Mouse (Mus musculus): ENCODE data around the gene Vmn2r27. TPM values are rescaled to one million over a fixed set of nuclear protein-coding genes. Genes with fewer than 3 reads are reported as not detected.
A peak's percentile ranks its signal among the peaks of the same experiment; 100 is the strongest.

Gene Vmn2r27
- total RNA-seq (2021), result not detected

- intact Hi-C loops (cut with DNase I), result no loop called here
Observed at GRCm38 (mm10) chr6:124231756-124232155, at the start of gene Vmn2r27. Gene Vmn2r27 (minus strand): TSS chr6:124231856.

GRCm38 (mm10) chr6:124278291-124278690 lies 46.6 kb upstream of the Vmn2r27 start:
- intact Hi-C loops (cut with DNase I), result no loop called here
- no peak for DNase-seq (ENCODE audit: low spot score in 2 of 2)

More at GRCm38 (mm10) chr6:124231756-124232155, at the start of gene Vmn2r27:
- DNase-seq (ENCODE audit: low spot score in 2 of 2), result no peak

- DNase-seq (ENCODE audit: low spot score in 2 of 2), result no peak
- intact Hi-C loops (cut with DNase I), result no loop called here
Observed at GRCm38 (mm10) chr6:124277641-124278040, 46.0 kb upstream of the Vmn2r27 start.

GRCm38 (mm10) chr6:124273231-124273880 lies 41.7 kb upstream of the Vmn2r27 start:
- peak in 1 of 2 experiments; percentile 7 for DNase-seq (ENCODE audit: low spot score in 2 of 2)
- intact Hi-C loops (cut with DNase I), result no loop called here

GRCm38 (mm10) chr6:124262696-124263095 lies 31.0 kb upstream of the Vmn2r27 start:
- DNase-seq (ENCODE audit: low spot score in 2 of 2), result peak; percentile 79 to 80
- intact Hi-C loops (cut with DNase I), result loop anchor here (1.0 to 10.0 kb wide), 6 partner anchors 100 to 1598 kb away; no protein-coding TSS in a partner anchor

- intact Hi-C loops (cut with DNase I), result loop anchor here (2.0 to 10.0 kb wide), 6 partner anchors 102 to 1596 kb away; no protein-coding TSS in a partner anchor
Observed at GRCm38 (mm10) chr6:124260198-124260931, 28.7 kb upstream of the Vmn2r27 start.

GRCm38 (mm10) chr6:124255721-124256470 lies 24.2 kb upstream of the Vmn2r27 start:
- DNase-seq (ENCODE audit: low spot score in 2 of 2), result no peak
- intact Hi-C loops (cut with DNase I), result no loop called here

More at GRCm38 (mm10) chr6:124260198-124260931, 28.7 kb upstream of the Vmn2r27 start:
- DNase-seq (ENCODE audit: low spot score in 2 of 2), result peak; percentile 67 to 72

GRCm38 (mm10) chr6:124202116-124202515 lies 29.5 kb downstream of the Vmn2r27 start:
- intact Hi-C loops (cut with DNase I), result no loop called here
- DNase-seq (ENCODE audit: low spot score in 2 of 2), result no peak

GRCm38 (mm10) chr6:124168499-124169257 lies 63.0 kb downstream of the Vmn2r27 start:
- intact Hi-C loops (cut with DNase I), result no loop called here
- no peak for DNase-seq (ENCODE audit: low spot score in 2 of 2)

GRCm38 (mm10) chr6:124166596-124166995 lies 65.1 kb downstream of the Vmn2r27 start:
- no peak for DNase-seq (ENCODE audit: low spot score in 2 of 2)
- intact Hi-C loops (cut with DNase I), result no loop called here

- DNase-seq (ENCODE audit: low spot score in 2 of 2), result no peak
- intact Hi-C loops (cut with DNase I), result no loop called here
Observed at GRCm38 (mm10) chr6:124149808-124150207, 81.8 kb downstream of the Vmn2r27 start.

Other genes with a start within 250 kb of the Vmn2r27 start
- gene Vmn2r26, start 207.3 kb downstream of the Vmn2r27 start, total RNA-seq (2021), result not detected
- 1 to 10 TPM; 2.9 to 3.2 TPM for gene Cd163, start 72.8 kb upstream of the Vmn2r27 start, total RNA-seq (2021)
- gene Pex5, start 183.2 kb upstream of the Vmn2r27 start, total RNA-seq (2021), result 10 to 100 TPM; 64.8 to 73.3 TPM
- gene Clstn3, start 232.9 kb upstream of the Vmn2r27 start, total RNA-seq (2021), result 100 to 1,000 TPM; 384 to 400 TPM

All from left cerebral cortex, postnatal 25 days (tissue).